Mouse (Mus musculus) spleen, adult 2 months (tissue): ENCODE data around the gene B3galt4. TPM values are rescaled to one million over a fixed set of nuclear protein-coding genes. Genes with fewer than 3 reads are reported as not detected.
"Not testable (repeated sequence)": the region's sequence is repeated elsewhere in the genome, so short reads cannot be mapped to it uniquely, and the experiment has no call there.

Source experiments
- DNase-seq, 2 experiments: peaks; one replicate each; pipeline versions ENCODE4 v3.0.0 to v3.0.0-alpha.2; 2012 to 2021; ENCODE audit warnings: low spot score in 2 of 2, low read depth in 1 of 2
- H3K27ac ChIP-seq: fragments of 200-500 bp; 2 replicates; pipeline ENCODE4 v1.5.1; 2012; ENCODE audit warnings: low read length, inconsistent platforms; ENCODE audit not compliant: insufficient read depth
- H3K27me3 ChIP-seq: fragments of 200-500 bp; 2 replicates; pipeline ENCODE4 v1.6.1; 2012; ENCODE audit warnings: mild to moderate bottlenecking, moderate library complexity, low read length, inconsistent platforms; ENCODE audit not compliant: control insufficient read depth, insufficient read depth
- H3K36me3 ChIP-seq: fragments of 200-500 bp; 2 replicates; pipeline ENCODE4 v1.6.1; 2012; ENCODE audit warnings: mild to moderate bottlenecking, low read length, inconsistent platforms; ENCODE audit not compliant: control insufficient read depth, insufficient read depth
- H3K4me1 ChIP-seq: fragments of 200-500 bp; 2 replicates; pipeline ENCODE4 v1.6.1; 2011; ENCODE audit warnings: inconsistent platforms; ENCODE audit not compliant: control insufficient read depth, insufficient read depth, insufficient read length
- H3K4me3 ChIP-seq: fragments of 200-500 bp; 2 replicates; pipeline ENCODE4 v1.5.1; 2011; ENCODE audit warnings: mild to moderate bottlenecking, inconsistent platforms; ENCODE audit not compliant: insufficient read depth, insufficient read length; ENCODE audit errors: extremely low read depth
- CTCF ChIP-seq: fragments of 200-500 bp; IDR thresholded peaks from 2 replicates; pipeline ENCODE4 v1.5.1; 2011; ENCODE audit warnings: mild to moderate bottlenecking, inconsistent platforms; ENCODE audit not compliant: insufficient read depth, insufficient read length, insufficient replicate concordance; ENCODE audit errors: extremely low read depth
- POLR2A ChIP-seq: fragments of 200-500 bp; IDR thresholded peaks from 2 replicates; pipeline ENCODE4 v1.6.1; 2011; ENCODE audit warnings: low read depth, low read length, inconsistent platforms
- WGBS: fragments of 180-500 bp; shearing (Covaris S2); methylation state at CpG from one replicate; pipeline ENCODE4 v1.1.7; 2018; 5-methylcytosine and 5-hydroxymethylcytosine counted together
- polyA plus RNA-seq: library from polyadenylated mRNA; depleted of rRNA; stranded (reverse); fragments of >200 nt; gene quantifications from 2 replicates; pipeline ENCODE4 v1.2.3, GENCODE M21; 2012

B3galt4 gene
- polyA plus RNA-seq, 1 experiment = 18.9 TPM

DNA sequence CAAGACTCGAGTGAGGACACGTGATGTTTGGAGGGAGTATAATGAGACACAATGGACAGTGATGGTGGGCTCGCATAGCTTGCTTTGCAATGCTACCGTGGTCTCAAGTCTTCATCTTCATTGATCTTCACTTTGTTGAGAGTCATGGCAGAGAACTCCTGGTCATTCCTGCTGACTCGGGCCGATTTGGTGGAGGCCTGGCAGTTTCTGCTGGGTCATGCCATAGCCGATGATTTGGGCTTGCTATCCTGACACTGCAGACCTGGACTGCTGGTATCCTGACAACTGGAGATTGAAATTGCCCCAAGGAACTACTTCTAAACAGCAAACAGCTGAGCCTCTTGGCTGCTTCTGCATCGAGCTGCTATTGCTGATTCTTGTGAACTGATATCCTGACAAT, 43.7 kb upstream of the B3galt4 start:
- Histone ChIP-seq H3K4me3 (no peak overlapping the region), H3K4me1 (peaks cover 6% of the 10 kb centered on the region; the same call in 1 of the 2 replicates), H3K36me3 (peaks cover 23% of the 10 kb centered on the region), H3K27me3 (no peaks in the 10 kb centered on the region), H3K27ac (no peak overlapping the region)
- 88% methylated on average over 8 of the region's 8 CpGs for WGBS
- no peak for DNase-seq
- no peak for TF ChIP-seq CTCF
- TF ChIP-seq POLR2A = no peak

DNA sequence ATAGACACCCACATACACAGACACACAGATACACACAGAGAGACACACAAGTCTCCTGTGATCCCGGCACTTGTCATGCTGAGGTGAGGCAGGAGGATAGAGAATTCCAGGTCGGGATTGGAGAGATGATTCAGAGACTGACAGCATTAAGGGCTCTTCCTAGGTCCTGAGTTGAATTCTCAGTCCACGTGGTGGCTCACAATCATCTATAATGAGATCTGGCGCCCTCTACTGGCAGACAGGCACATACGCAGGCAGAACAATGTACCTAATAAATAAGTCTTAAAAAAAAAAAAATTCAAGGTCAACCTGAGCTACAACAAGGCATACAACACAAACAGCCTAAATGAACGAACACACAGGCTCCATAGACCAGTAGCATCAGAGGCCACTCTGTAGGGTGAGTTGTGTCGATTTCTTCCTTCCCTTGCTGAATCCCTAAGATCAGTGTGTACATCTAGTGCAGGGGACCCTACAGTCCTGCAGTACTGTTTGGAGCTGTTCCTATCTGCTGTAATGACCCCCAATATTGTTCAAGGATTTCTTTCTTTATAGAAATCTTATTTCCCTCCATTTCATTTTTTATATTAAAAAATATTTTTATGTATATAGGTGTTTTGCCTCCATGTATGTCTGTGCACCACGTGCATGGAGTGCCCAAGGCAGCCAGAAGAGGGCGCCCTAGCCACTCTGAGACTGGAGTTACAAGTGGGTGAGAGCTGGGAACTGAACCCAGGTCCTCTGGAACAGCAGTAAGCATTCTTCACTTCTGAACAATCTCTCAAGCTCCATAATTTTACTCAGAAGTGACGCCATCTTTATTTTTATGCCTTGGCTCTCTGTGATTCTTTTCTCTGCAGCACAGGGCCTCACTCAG, 40.7 kb upstream of the B3galt4 start:
- Histone ChIP-seq H3K27ac (no peak overlapping the region), H3K4me1 (peaks cover 3% of the 10 kb centered on the region; the same call in 1 of the 2 replicates), H3K27me3 (no peaks in the 10 kb centered on the region), H3K4me3 (no peak overlapping the region), H3K36me3 (peaks cover 9% of the 10 kb centered on the region)
- DNase-seq = peak; percentile 54 to 73
- TF ChIP-seq POLR2A (no peak), CTCF (peak; percentile 59; the same call in 1 of the 2 replicates)
- 38% methylated on average over 10 of the region's 10 CpGs for WGBS

DNA sequence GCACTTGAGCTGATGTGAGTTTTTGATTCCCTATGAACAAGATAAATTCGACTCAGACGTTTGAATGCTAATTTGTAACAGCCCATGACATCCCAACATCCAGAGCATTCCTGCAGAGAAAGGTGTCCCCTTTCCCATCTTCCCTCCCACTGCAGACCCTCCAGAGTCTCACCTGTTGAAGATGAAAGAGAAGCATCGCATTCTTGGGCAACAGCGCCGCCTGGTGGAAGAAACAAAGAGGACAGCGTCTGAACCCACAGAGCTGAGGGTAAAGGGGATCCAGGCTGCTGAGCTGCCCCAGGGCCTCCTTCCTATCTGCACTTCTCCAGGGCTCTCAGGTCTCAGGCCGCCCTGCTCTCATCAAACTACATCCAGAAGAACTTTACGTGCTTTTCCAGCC, 30.8 kb upstream of the B3galt4 start:
- H3K4me1 ChIP-seq = peaks cover 22% of the 10 kb centered on the region
- peak; percentile 47; the same call in 1 of the 2 replicates for TF ChIP-seq CTCF
- not testable (repeated sequence) for H3K27ac ChIP-seq, H3K36me3 ChIP-seq, H3K27me3 ChIP-seq, H3K4me3 ChIP-seq
- DNase-seq = peak in 1 of 2 experiments; percentile 67
- WGBS = 12% methylated on average over 8 of the region's 8 CpGs

DNA sequence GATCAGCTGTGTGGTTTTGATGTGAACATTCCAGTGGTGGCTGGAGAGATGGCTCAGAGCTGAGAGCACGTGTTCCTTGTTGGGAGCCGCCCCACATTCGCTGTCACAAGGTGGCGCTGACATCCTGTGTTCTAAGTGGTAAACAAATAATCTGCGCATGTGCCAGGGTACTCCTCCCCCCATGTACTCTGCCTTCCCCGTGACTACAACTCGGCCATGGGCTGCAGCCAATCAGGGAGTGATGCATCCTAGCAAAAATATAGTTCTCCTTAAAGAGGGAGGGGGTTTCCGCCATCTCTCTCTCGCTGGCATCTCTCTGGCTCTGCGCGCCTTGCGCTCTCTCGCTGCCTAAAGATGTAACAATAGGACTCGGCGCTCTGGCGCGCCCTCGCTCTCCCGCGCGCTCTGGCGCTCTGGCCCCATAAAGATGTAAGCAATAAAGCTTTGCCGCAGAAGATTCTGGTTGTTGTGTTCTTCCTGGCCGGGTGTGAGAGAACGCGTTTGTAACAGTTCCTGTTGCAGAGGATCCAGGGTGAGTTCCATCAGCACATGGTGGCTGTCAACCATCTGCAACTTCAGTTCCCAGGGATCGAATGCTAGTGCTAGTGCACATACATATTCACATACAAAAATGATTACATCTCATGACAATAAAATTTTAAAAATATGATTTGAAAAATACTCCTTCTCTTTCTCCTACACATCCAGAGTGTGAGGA, 30.1 kb upstream of the B3galt4 start:
- peak overlapping the region; percentile 66 for H3K4me3 ChIP-seq
- H3K27me3 ChIP-seq, H3K36me3 ChIP-seq: not testable (repeated sequence)
- TF ChIP-seq POLR2A = peak; percentile 13; the same call in 1 of the 2 replicates
- TF ChIP-seq CTCF = peak; percentile 28; the same call in 1 of the 2 replicates
- peak overlapping the region; percentile 97 for H3K27ac ChIP-seq
- H3K4me1 ChIP-seq = peaks cover 22% of the 10 kb centered on the region
- WGBS = 2% methylated on average over 27 of the region's 27 CpGs
- DNase-seq = peak; percentile 85 to 95

- WGBS = 84% methylated on average over 19 of the region's 19 CpGs
- H3K4me1 ChIP-seq = peaks cover 22% of the 10 kb centered on the region
- H3K4me3 ChIP-seq = no peak overlapping the region
- DNase-seq = no peak
- H3K27ac ChIP-seq = peak overlapping the region; percentile 88
- H3K36me3 ChIP-seq = 0 out of 2 replicates have a peak, but pooled peaks cover 2% of the 10 kb centered on the region
- H3K27me3 ChIP-seq = no peaks in the 10 kb centered on the region
- TF ChIP-seq CTCF (no peak), POLR2A (no peak)
Measured at GRCm38 (mm10) chr17:33980181-33981035, 29.1 kb upstream of the B3galt4 start.

- H3K27ac ChIP-seq = peak overlapping the region; percentile 93
- H3K36me3 ChIP-seq = peaks cover 3% of the 10 kb centered on the region; the same call in 1 of the 2 replicates
- WGBS = 62% methylated on average over 6 of the region's 6 CpGs
- peaks cover 22% of the 10 kb centered on the region for H3K4me1 ChIP-seq
- TF ChIP-seq POLR2A (no peak), CTCF (no peak)
- H3K4me3 ChIP-seq = no peak overlapping the region; the same call in 1 of the 2 replicates
- no peaks in the 10 kb centered on the region for H3K27me3 ChIP-seq
- no peak for DNase-seq
Measured at GRCm38 (mm10) chr17:33979512-33980050, 28.3 kb upstream of the B3galt4 start.
